Mouse (Mus musculus): ENCODE data around the gene Slc25a19. TPM values are rescaled to one million over a fixed set of nuclear protein-coding genes. Genes with fewer than 3 reads are reported as not detected.

The Slc25a19 gene
- polyA plus RNA-seq, 1 experiment: 23.0 TPM

DNA sequence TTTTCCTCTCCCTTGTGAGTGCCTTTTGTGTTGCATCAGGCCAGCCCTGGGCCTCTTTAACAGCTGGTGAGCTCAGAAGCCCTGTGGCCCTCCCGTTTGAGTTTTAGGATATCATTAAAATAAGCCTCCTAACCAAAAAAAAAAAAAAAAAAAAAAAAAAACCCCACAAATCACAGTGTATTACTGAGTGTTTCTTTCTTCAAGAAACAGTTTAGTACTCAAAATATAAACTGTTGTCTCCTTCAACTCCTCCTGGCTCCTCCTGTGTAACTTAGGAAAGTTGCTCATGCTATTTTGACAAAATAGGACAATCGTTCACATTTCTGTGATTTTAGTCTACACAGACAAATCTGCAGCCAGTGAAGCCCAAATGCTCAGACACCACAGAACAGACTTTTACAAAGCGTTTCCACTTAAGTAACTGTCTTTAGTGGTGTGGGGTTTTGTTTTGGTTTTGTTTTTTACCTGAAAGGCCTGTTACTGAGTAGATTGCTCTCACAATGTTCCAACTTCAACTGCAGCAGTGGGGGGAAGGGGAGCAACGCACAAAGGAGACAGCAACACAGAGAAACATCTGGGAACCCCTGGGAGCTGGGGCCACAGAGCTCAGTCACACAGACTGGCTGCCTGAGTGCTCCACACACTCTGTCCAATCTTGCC, 35.7 kb upstream of the Slc25a19 start:
- H3K4me1 ChIP-seq (ENCODE audit: control insufficient read depth, insufficient read depth, low read length): peaks cover 5% of the 10 kb centered on the region
- TF ChIP-seq CTCF (IDR thresholded peaks at IDR 0.05; ENCODE audit: control insufficient read depth, insufficient read depth, low read length) (no peak), POLR2A (IDR thresholded peaks at IDR 0.05; ENCODE audit: borderline replicate concordance, control insufficient read depth, low read depth, low read length) (no peak)
- no peak overlapping the region for H3K27ac ChIP-seq (ENCODE audit: control insufficient read depth, insufficient read depth, low read depth, low read length, poor library complexity)
- no peak overlapping the region for H3K4me3 ChIP-seq (replicated peaks; ENCODE audit: control insufficient read depth, low read depth, low read length)
- WGBS: 53% methylated on average over 4 of the region's 4 CpGs

DNA sequence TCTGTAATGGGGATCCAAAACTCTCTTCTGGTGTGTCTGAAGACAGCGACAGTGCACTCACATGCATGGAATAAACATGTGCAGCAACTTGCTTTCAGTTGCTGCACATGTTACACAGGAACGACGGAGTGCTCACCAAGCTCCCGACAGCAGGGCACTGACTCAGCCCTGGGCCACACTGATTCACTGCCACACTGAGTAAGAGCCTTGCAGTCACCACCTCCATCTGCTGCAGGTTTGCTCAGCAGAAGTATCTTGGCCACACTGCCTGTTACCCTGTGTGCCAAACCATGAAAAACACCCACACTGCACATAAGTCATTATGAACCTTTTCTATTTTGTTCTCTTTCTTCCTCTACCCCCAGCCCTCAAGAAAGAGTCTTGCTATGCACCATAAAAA, 32.3 kb upstream of the Slc25a19 start:
- H3K4me3 ChIP-seq (replicated peaks; ENCODE audit: control insufficient read depth, low read depth, low read length): no peak overlapping the region
- TF ChIP-seq POLR2A (IDR thresholded peaks at IDR 0.05; ENCODE audit: borderline replicate concordance, control insufficient read depth, low read depth, low read length) (no peak), CTCF (IDR thresholded peaks at IDR 0.05; ENCODE audit: control insufficient read depth, insufficient read depth, low read length) (no peak)
- H3K27ac ChIP-seq (ENCODE audit: control insufficient read depth, insufficient read depth, low read depth, low read length, poor library complexity): no peak overlapping the region
- 85% methylated on average over 4 of the region's 4 CpGs for WGBS
- peaks cover 5% of the 10 kb centered on the region for H3K4me1 ChIP-seq (ENCODE audit: control insufficient read depth, insufficient read depth, low read length)

DNA sequence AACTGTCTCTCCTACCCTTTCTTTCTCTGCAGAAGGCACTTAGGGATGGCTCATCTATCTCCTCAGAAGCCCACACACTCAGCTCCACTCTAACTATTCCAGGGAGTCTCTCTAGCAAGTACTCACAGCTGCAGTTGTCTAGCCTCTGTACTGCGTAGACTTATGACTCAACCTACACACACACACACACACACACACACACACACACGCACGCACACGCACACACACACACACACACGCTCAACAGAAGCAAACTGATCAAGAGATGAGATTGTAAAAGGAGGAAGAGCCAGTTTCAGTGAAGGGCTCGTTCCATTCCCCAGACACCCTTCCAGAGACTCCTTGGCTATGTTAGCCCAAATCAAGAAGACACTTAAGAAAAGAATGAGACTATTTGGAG, 30.4 kb upstream of the Slc25a19 start:
- Histone ChIP-seq H3K4me3 (replicated peaks; ENCODE audit: control insufficient read depth, low read depth, low read length) (no peak overlapping the region), H3K4me1 (ENCODE audit: control insufficient read depth, insufficient read depth, low read length) (peaks cover 3% of the 10 kb centered on the region), H3K27ac (ENCODE audit: control insufficient read depth, insufficient read depth, low read depth, low read length, poor library complexity) (no peak overlapping the region)
- TF ChIP-seq POLR2A (IDR thresholded peaks at IDR 0.05; ENCODE audit: borderline replicate concordance, control insufficient read depth, low read depth, low read length) (no peak), CTCF (IDR thresholded peaks at IDR 0.05; ENCODE audit: control insufficient read depth, insufficient read depth, low read length) (no peak)
- 43% methylated on average over 6 of the region's 6 CpGs for WGBS

DNA sequence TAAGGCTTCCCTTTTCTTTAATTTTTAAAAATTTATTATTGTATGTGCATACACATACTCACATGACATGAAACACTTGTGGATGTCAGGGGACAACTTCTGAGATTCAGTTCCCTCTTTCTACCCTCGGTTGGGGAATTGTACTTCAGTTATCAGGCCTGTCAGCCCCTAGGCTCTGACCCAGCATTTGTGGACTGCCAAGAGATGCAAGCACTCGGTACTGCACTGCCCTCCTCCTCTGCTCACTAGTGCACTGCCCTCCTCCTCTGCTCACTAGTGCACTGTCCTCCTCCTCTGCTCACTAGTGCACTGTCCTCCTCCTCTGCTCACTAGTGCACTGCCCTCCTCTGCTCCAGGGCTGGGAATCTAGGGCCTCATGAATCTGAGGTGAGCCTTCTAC, 26.0 kb upstream of the Slc25a19 start:
- Histone ChIP-seq H3K27ac (ENCODE audit: control insufficient read depth, insufficient read depth, low read depth, low read length, poor library complexity) (no peak overlapping the region), H3K4me1 (ENCODE audit: control insufficient read depth, insufficient read depth, low read length) (no peaks in the 10 kb centered on the region; the same call in none of the 2 replicates), H3K4me3 (replicated peaks; ENCODE audit: control insufficient read depth, low read depth, low read length) (no peak overlapping the region)
- TF ChIP-seq POLR2A (IDR thresholded peaks at IDR 0.05; ENCODE audit: borderline replicate concordance, control insufficient read depth, low read depth, low read length): no peak
- no peak for TF ChIP-seq CTCF (IDR thresholded peaks at IDR 0.05; ENCODE audit: control insufficient read depth, insufficient read depth, low read length)
- 19% methylated on average over 2 of the region's 2 CpGs for WGBS

DNA sequence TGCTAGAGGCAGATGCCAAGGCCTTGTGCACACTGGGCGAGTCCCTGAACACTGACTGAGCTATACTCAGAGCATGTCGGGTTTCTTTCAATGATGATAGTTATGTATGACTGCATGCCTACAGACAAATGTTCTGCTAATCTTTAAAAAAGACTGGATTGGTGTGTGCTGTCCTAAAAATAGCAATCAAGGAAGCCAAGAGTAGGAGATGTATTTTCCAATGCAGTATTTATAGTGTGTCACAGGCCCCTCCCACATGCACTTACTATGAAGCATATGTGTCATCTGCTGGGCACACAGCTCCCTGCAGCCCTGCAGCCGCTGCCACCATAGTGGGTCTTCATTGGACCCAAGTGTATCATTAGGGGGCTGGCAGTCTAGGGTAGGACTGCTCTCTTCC, 25.1 kb upstream of the Slc25a19 start:
- Histone ChIP-seq H3K27ac (ENCODE audit: control insufficient read depth, insufficient read depth, low read depth, low read length, poor library complexity) (no peak overlapping the region; the same call in 1 of the 2 replicates), H3K4me3 (replicated peaks; ENCODE audit: control insufficient read depth, low read depth, low read length) (no peak overlapping the region), H3K4me1 (ENCODE audit: control insufficient read depth, insufficient read depth, low read length) (no peaks in the 10 kb centered on the region; the same call in 1 of the 2 replicates)
- WGBS: 79% methylated on average over 3 of the region's 3 CpGs
- no peak for TF ChIP-seq CTCF (IDR thresholded peaks at IDR 0.05; ENCODE audit: control insufficient read depth, insufficient read depth, low read length)
- TF ChIP-seq POLR2A (IDR thresholded peaks at IDR 0.05; ENCODE audit: borderline replicate concordance, control insufficient read depth, low read depth, low read length): no peak

DNA sequence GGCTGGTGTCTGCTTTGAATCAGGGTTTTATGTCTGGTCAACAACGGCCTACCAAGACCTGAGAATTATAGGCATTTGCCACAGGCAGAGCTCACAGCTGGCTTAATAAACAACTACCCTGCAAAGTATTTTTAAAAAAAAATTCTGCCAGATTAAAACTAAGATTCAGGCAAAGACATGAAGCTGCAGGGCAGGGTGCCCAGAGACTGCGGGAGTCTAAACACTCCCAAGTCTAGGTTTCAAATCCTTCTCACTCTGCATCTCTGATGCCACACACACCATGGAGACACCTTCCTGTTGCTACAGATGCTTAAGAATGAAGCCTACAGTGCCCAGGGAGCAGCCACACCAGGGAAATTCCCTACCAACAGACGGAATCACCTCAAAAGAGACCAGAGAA, 23.6 kb upstream of the Slc25a19 start:
- TF ChIP-seq POLR2A (IDR thresholded peaks at IDR 0.05; ENCODE audit: borderline replicate concordance, control insufficient read depth, low read depth, low read length): no peak
- TF ChIP-seq CTCF (IDR thresholded peaks at IDR 0.05; ENCODE audit: control insufficient read depth, insufficient read depth, low read length): no peak
- WGBS: 81% methylated on average over 3 of the region's 3 CpGs
- no peak overlapping the region for H3K4me3 ChIP-seq (replicated peaks; ENCODE audit: control insufficient read depth, low read depth, low read length)
- H3K27ac ChIP-seq (ENCODE audit: control insufficient read depth, insufficient read depth, low read depth, low read length, poor library complexity): no peak overlapping the region
- H3K4me1 ChIP-seq (ENCODE audit: control insufficient read depth, insufficient read depth, low read length): no peaks in the 10 kb centered on the region; the same call in 1 of the 2 replicates

DNA sequence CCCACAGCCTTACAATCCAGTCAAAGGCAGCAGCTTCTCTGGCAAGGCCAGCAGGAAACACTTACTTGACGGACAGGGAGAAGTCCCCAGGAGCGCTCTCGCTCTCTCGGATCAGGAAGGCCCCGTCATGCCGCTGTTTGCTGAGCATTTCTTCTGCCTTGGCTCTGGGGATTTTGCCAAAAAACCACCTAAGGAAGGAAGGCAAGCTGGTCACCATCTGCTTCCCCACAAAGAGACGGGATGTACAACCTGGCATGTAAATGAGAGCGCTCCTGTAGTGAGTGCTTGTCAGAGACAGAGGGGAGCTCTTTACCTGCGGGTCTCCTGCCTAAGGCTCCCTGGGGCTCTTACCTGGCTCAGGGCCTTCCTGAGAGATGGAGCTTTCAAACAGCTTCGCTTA, 21.6 kb upstream of the Slc25a19 start:
- Histone ChIP-seq H3K27ac (ENCODE audit: control insufficient read depth, insufficient read depth, low read depth, low read length, poor library complexity) (no peak overlapping the region), H3K4me1 (ENCODE audit: control insufficient read depth, insufficient read depth, low read length) (no peaks in the 10 kb centered on the region; the same call in 1 of the 2 replicates), H3K4me3 (replicated peaks; ENCODE audit: control insufficient read depth, low read depth, low read length) (no peak overlapping the region)
- WGBS: 73% methylated on average over 10 of the region's 10 CpGs
- TF ChIP-seq CTCF (IDR thresholded peaks at IDR 0.05; ENCODE audit: control insufficient read depth, insufficient read depth, low read length): no peak
- TF ChIP-seq POLR2A (IDR thresholded peaks at IDR 0.05; ENCODE audit: borderline replicate concordance, control insufficient read depth, low read depth, low read length): no peak

DNA sequence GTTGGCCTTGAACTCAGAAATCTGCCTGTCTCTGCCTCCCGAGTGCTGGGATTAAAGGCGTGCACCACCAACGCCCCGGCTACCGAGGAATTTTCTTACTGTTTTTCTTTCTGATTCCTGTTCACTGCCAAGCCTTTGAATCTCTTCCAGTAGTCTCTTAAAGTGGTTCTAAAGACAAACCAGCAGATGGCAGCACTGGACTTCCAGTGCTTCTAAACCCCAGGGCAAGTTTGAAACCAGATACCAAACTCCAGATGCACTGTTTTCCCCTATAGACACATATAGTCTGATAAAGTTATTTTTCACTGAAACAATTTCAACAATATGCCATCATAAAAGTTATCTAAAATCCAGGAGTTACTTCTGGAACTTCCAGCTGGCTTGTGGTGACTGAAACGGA, 19.4 kb upstream of the Slc25a19 start:
- TF ChIP-seq CTCF (IDR thresholded peaks at IDR 0.05; ENCODE audit: control insufficient read depth, insufficient read depth, low read length): 0 out of 2 replicates have a peak, but pooled peaks have one; percentile 23
- TF ChIP-seq POLR2A (IDR thresholded peaks at IDR 0.05; ENCODE audit: borderline replicate concordance, control insufficient read depth, low read depth, low read length): no peak
- no peak overlapping the region for H3K27ac ChIP-seq (ENCODE audit: control insufficient read depth, insufficient read depth, low read depth, low read length, poor library complexity)
- WGBS: 42% methylated on average over 6 of the region's 6 CpGs
- H3K4me1 ChIP-seq (ENCODE audit: control insufficient read depth, insufficient read depth, low read length): no peaks in the 10 kb centered on the region; the same call in 1 of the 2 replicates
- no peak overlapping the region for H3K4me3 ChIP-seq (replicated peaks; ENCODE audit: control insufficient read depth, low read depth, low read length)

Measured in bone marrow, adult 2 months (tissue).